Mouse (Mus musculus): ENCODE measurements at regions not wholly inside any gene's neighbourhood (a gene's known extent, or its start where the extent isn't known, plus 50 kb on each side); places are given as distances from the start of the nearest gene placed in this dataset.

GRCm38 (mm10) chr1:182690323-182690722 is 58.7 kb downstream of the Ccdc185 start:
- H3K4me3 ChIP-seq = no peak overlapping the region
- H3K27ac ChIP-seq = no peak overlapping the region
- no peak for TF ChIP-seq CTCF (IDR thresholded peaks at IDR 0.05)
- DNase-seq = no peak
- intact Hi-C loops (cut with DNase I) = no loop called here

- DNase-seq = no peak
- TF ChIP-seq CTCF (IDR thresholded peaks at IDR 0.05) = no peak
- H3K4me3 ChIP-seq = no peak overlapping the region
- intact Hi-C loops (cut with DNase I) = no loop called here
- H3K27ac ChIP-seq = no peak overlapping the region
Measured at GRCm38 (mm10) chr1:182689741-182690140, 59.2 kb downstream of the Ccdc185 start.

- no peak for TF ChIP-seq CTCF (IDR thresholded peaks at IDR 0.05)
- no peak overlapping the region for H3K27ac ChIP-seq
- no peak overlapping the region for H3K4me3 ChIP-seq
- DNase-seq = no peak
- intact Hi-C loops (cut with DNase I) = no loop called here
Measured at GRCm38 (mm10) chr1:182687146-182687545, 61.8 kb downstream of the Ccdc185 start.

- H3K4me3 ChIP-seq = no peak overlapping the region
- intact Hi-C loops (cut with DNase I) = no loop called here
- no peak for TF ChIP-seq CTCF (IDR thresholded peaks at IDR 0.05)
- no peak for DNase-seq
- H3K27ac ChIP-seq = no peak overlapping the region
Measured at GRCm38 (mm10) chr1:182686231-182686630, 62.7 kb downstream of the Ccdc185 start.

- peak overlapping the region; percentile 35; the same call in 1 of the 2 replicates for H3K27ac ChIP-seq
Measured at GRCm38 (mm10) chr1:182682591-182683252, 66.3 kb downstream of the Ccdc185 start.

More at GRCm38 (mm10) chr1:182682591-182683252, 66.3 kb downstream of the Ccdc185 start:
- H3K4me3 ChIP-seq = peak overlapping the region; percentile 1; the same call in 1 of the 2 replicates
- intact Hi-C loops (cut with DNase I) = no loop called here
- TF ChIP-seq CTCF (IDR thresholded peaks at IDR 0.05) = no peak
- peak; percentile 86 for DNase-seq
